Mouse (Mus musculus): ENCODE results near the gene Stt3b.

- no peak for TF ChIP-seq CTCF (IDR thresholded peaks at IDR 0.05; ENCODE audit: low read depth, low read length)
- no peak for TF ChIP-seq TAL1 (conservative IDR thresholded peaks at IDR 0.05; ENCODE audit: low read depth, low read length)
- TF ChIP-seq GATA1 (IDR thresholded peaks at IDR 0.05; ENCODE audit: borderline replicate concordance, low read length): no peak
- no peak for TF ChIP-seq POLR2AphosphoS5 (IDR thresholded peaks at IDR 0.05; ENCODE audit: insufficient replicate concordance, low read depth, low read length)
- TF ChIP-seq GATA2 (IDR thresholded peaks at IDR 0.05; ENCODE audit: borderline replicate concordance, low read depth, low read length): no peak
These were observed 94.2 kb downstream of the Stt3b start for GRCm38 (mm10) chr9:115215830-115216701.

All from G1E (cell line).